Mouse (Mus musculus): ENCODE data around the gene Gm5447.

The Gm5447 gene

GRCm38 (mm10) chr13:30985598-30986466 lies 11.8 kb downstream of the Gm5447 start:
- peak; percentile 59 to 61 for DNase-seq (ENCODE audit: low spot score in 2 of 2)

- no peak for DNase-seq (ENCODE audit: low spot score in 2 of 2)
Measured at GRCm38 (mm10) chr13:30986934-30987455, 13.0 kb downstream of the Gm5447 start.

- no peak for DNase-seq (ENCODE audit: low spot score in 2 of 2)
Measured at GRCm38 (mm10) chr13:30987686-30988085, 13.7 kb downstream of the Gm5447 start.

- no peak for DNase-seq (ENCODE audit: low spot score in 2 of 2)
Measured at GRCm38 (mm10) chr13:30989710-30990109, 15.7 kb downstream of the Gm5447 start.

- no peak for DNase-seq (ENCODE audit: low spot score in 2 of 2)
Measured at GRCm38 (mm10) chr13:30990233-30990632, 16.2 kb downstream of the Gm5447 start.

GRCm38 (mm10) chr13:30993819-30994218 lies 19.8 kb downstream of the Gm5447 start:
- peak; percentile 75 to 81 for DNase-seq (ENCODE audit: low spot score in 2 of 2)

GRCm38 (mm10) chr13:30994249-30994858 lies 20.4 kb downstream of the Gm5447 start:
- DNase-seq (ENCODE audit: low spot score in 2 of 2) = no peak

GRCm38 (mm10) chr13:30997526-30998253 lies 23.7 kb downstream of the Gm5447 start:
- DNase-seq (ENCODE audit: low spot score in 2 of 2) = no peak

- DNase-seq (ENCODE audit: low spot score in 2 of 2) = no peak
Measured at GRCm38 (mm10) chr13:30999799-31000198, 25.8 kb downstream of the Gm5447 start.

GRCm38 (mm10) chr13:31004458-31004857 lies 30.5 kb downstream of the Gm5447 start:
- DNase-seq (ENCODE audit: low spot score in 2 of 2) = no peak

GRCm38 (mm10) chr13:31004995-31005394 lies 31.0 kb downstream of the Gm5447 start:
- no peak for DNase-seq (ENCODE audit: low spot score in 2 of 2)

- DNase-seq (ENCODE audit: low spot score in 2 of 2) = no peak
Measured at GRCm38 (mm10) chr13:31017545-31017944, 43.5 kb downstream of the Gm5447 start.

- DNase-seq (ENCODE audit: low spot score in 2 of 2) = no peak
Measured at GRCm38 (mm10) chr13:31021514-31021913, 47.5 kb downstream of the Gm5447 start.

- DNase-seq (ENCODE audit: low spot score in 2 of 2) = no peak
Measured at GRCm38 (mm10) chr13:31021927-31022326, 47.9 kb downstream of the Gm5447 start.

- no peak for DNase-seq (ENCODE audit: low spot score in 2 of 2)
Measured at GRCm38 (mm10) chr13:31023664-31024063, 49.7 kb downstream of the Gm5447 start.

All from right cerebral cortex, postnatal 10 days (tissue).